Mouse (Mus musculus) liver, embryonic 14.5 days (tissue): ENCODE measurements around the gene Il6st. TPM values are rescaled to one million over a fixed set of nuclear protein-coding genes. Genes with fewer than 3 reads are reported as not detected.
"Not testable (repeated sequence)": the region's sequence is repeated elsewhere in the genome, so short reads cannot be mapped to it uniquely, and the experiment has no call there.

Experiments
- ATAC-seq: fragments of 200-750 bp; cut with Nextera tagmentation; 2 replicates; pipeline ENCODE4 v1.8.0; 2017; ENCODE audit warnings: moderate number of reproducible peaks, mild to moderate bottlenecking, moderate library complexity; ENCODE audit not compliant: insufficient read depth
- DNase-seq, 3 experiments: peaks; one replicate each; pipeline ENCODE4 v3.0.0-alpha.2; 2012 to 2013; ENCODE audit warnings: low read depth in 3 of 3, low spot score in 3 of 3
- H3K27ac ChIP-seq: fragments of 300-500 bp; sonication (generic); 2 replicates; pipeline ENCODE4 v1.5.1; 2014; ENCODE audit warnings: moderate library complexity, mild to moderate bottlenecking, control low read depth, inconsistent platforms
- H3K27me3 ChIP-seq: fragments of 300-500 bp; sonication (generic); 2 replicates; pipeline ENCODE4 v1.6.1; 2014; ENCODE audit warnings: mild to moderate bottlenecking, low read length, moderate library complexity; ENCODE audit not compliant: control insufficient read depth, insufficient read depth
- H3K36me3 ChIP-seq: fragments of 300-500 bp; sonication (generic); replicated peaks from 2 replicates; pipeline ENCODE4 v1.6.1; 2014; ENCODE audit warnings: low read depth; ENCODE audit not compliant: control insufficient read depth, insufficient read depth
- H3K4me1 ChIP-seq, 2 experiments: fragments of 200-500 bp in 1 of 2; fragments of 300-500 bp in 1 of 2; sonication (generic) in 1 of 2; replicated peaks; 2 replicates each; pipeline ENCODE4 v1.6.1; 2012 to 2014; ENCODE audit warnings: antibody characterized with exemption in 1 of 2, inconsistent platforms in 1 of 2, low read length in 1 of 2; ENCODE audit not compliant: control insufficient read depth in 2 of 2, insufficient read depth in 2 of 2
- H3K4me2 ChIP-seq: fragments of 300-500 bp; sonication (generic); 2 replicates; pipeline ENCODE4 v1.6.1; 2014; ENCODE audit warnings: low read depth, mild to moderate bottlenecking, control low read depth, moderate library complexity
- H3K4me3 ChIP-seq, 2 experiments: fragments of 200-500 bp in 1 of 2; fragments of 300-500 bp in 1 of 2; sonication (generic) in 1 of 2; 2 replicates each; pipeline ENCODE4 v1.5.1; 2012 to 2014; ENCODE audit warnings: low read depth in 2 of 2, low read length in 2 of 2, mild to moderate bottlenecking in 2 of 2, control low read depth in 1 of 2, inconsistent platforms in 1 of 2, moderate library complexity in 1 of 2; ENCODE audit not compliant: insufficient read depth in 1 of 2
- H3K9ac ChIP-seq: fragments of 300-500 bp; sonication (generic); replicated peaks from 2 replicates; pipeline ENCODE4 v1.6.1; 2014; ENCODE audit warnings: mild to moderate bottlenecking, control low read depth, moderate library complexity
- H3K9me3 ChIP-seq: fragments of 300-500 bp; sonication (generic); 2 replicates; pipeline ENCODE4 v1.6.1; 2016; ENCODE audit warnings: low read length, mixed read lengths; ENCODE audit not compliant: control insufficient read depth
- CTCF ChIP-seq: IDR thresholded peaks from 2 replicates; pipeline ENCODE4 v1.5.1; 2016; ENCODE audit warnings: antibody characterized with exemption, low read depth, control low read depth
- EP300 ChIP-seq: IDR thresholded peaks from 2 replicates; pipeline ENCODE4 v1.6.1; 2016; ENCODE audit warnings: antibody characterized with exemption, low read depth
- WGBS: fragments of 180-500 bp; shearing (Covaris S2); extraction: QIAGEN DNeasy Blood & Tissue Kit; methylation state at CpG from one replicate; pipeline ENCODE4 v1.1.7; 2014; ENCODE audit not compliant: insufficient replicate concordance; 5-methylcytosine and 5-hydroxymethylcytosine counted together
- polyA plus RNA-seq, 2 experiments: library from polyadenylated mRNA; depleted of rRNA in 1 of 2; stranded (reverse) in 1 of 2; unstranded in 1 of 2; fragments of >200 nt; fragmentation: Nextera tagmentation in 1 of 2; extraction: Ambion mirVana in 1 of 2; gene quantifications; 2 replicates each; pipeline versions ENCODE4 v1.2.1 to v1.2.3; 2012 to 2014

Gene Il6st
- polyA plus RNA-seq, 2 experiments: 2.4 to 3.7 TPM

GRCm38 (mm10) chr13:112426265-112427135 lies 37.4 kb upstream of the Il6st start:
- peaks cover 0 to 2% of the 10 kb centered on the region in 2 experiments; a peak in 2 of 4 replicates for H3K4me1 ChIP-seq
- H3K4me3 ChIP-seq: no peak overlapping the region
- ATAC-seq (no peak), DNase-seq (no peak)
- no peak overlapping the region for H3K9ac ChIP-seq
- H3K27ac ChIP-seq: no peak overlapping the region
- no peaks in the 10 kb centered on the region for H3K36me3 ChIP-seq
- H3K9me3 ChIP-seq: no peaks in the 10 kb centered on the region
- H3K4me2 ChIP-seq: no peak overlapping the region
- TF ChIP-seq CTCF (no peak), EP300 (no peak)
- H3K27me3 ChIP-seq: no peaks in the 10 kb centered on the region
- WGBS: 28% methylated on average over 13 of the region's 13 CpGs

- not testable (repeated sequence) for H3K4me2 ChIP-seq, H3K9me3 ChIP-seq, H3K9ac ChIP-seq, H3K27me3 ChIP-seq, DNase-seq, ATAC-seq, H3K27ac ChIP-seq, H3K36me3 ChIP-seq, H3K4me1 ChIP-seq, H3K4me3 ChIP-seq
- 68% methylated on average over 4 of the region's 4 CpGs for WGBS
These were observed 36.8 kb upstream of the Il6st start for GRCm38 (mm10) chr13:112427136-112427470.

GRCm38 (mm10) chr13:112427521-112427920 lies 36.3 kb upstream of the Il6st start:
- no peak overlapping the region for H3K27ac ChIP-seq
- no peaks in the 10 kb centered on the region for H3K36me3 ChIP-seq
- H3K4me1 ChIP-seq: peaks cover 0 to 2% of the 10 kb centered on the region in 2 experiments; a peak in 2 of 4 replicates
- no peak for ATAC-seq
- no peaks in the 10 kb centered on the region for H3K27me3 ChIP-seq
- no peak overlapping the region for H3K9ac ChIP-seq
- no peak overlapping the region for H3K4me3 ChIP-seq
- 66% methylated on average over 15 of the region's 15 CpGs for WGBS
- DNase-seq: no peak
- H3K9me3 ChIP-seq: no peaks in the 10 kb centered on the region
- H3K4me2 ChIP-seq: no peak overlapping the region
- TF ChIP-seq EP300: no peak
- TF ChIP-seq CTCF: no peak

DNA sequence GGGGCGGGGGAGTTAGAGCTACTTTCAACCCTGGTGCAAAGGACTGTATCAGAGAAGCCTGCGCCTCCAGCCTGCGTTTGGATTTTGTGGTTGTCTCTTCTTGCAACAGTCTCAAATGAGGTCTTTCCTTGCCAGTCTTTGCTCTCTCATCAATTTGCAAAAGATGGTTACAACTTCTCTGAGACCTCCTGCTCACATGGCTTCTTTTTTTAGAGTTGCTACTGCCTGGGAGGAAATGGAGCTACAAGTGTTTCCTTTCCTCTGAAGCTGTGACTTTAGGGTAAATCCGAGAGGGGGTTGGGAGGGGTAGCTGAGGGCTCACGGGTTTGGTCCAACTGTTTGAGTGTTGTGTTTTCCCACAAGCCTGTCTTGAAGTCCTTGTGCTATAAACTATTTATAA lies 30.6 kb upstream of the Il6st start:
- H3K27me3 ChIP-seq: no peaks in the 10 kb centered on the region
- no peak overlapping the region for H3K9ac ChIP-seq
- no peak for ATAC-seq
- DNase-seq: no peak
- 0 out of 4 replicates have a peak, but pooled peaks cover 0 to 2% of the 10 kb centered on the region in 2 experiments for H3K4me1 ChIP-seq
- no peak overlapping the region for H3K4me3 ChIP-seq
- H3K9me3 ChIP-seq: no peaks in the 10 kb centered on the region
- WGBS: 16% methylated on average over 5 of the region's 5 CpGs
- TF ChIP-seq EP300: no peak
- TF ChIP-seq CTCF: no peak
- H3K36me3 ChIP-seq: no peaks in the 10 kb centered on the region
- no peak overlapping the region for H3K4me2 ChIP-seq
- H3K27ac ChIP-seq: no peak overlapping the region

DNA sequence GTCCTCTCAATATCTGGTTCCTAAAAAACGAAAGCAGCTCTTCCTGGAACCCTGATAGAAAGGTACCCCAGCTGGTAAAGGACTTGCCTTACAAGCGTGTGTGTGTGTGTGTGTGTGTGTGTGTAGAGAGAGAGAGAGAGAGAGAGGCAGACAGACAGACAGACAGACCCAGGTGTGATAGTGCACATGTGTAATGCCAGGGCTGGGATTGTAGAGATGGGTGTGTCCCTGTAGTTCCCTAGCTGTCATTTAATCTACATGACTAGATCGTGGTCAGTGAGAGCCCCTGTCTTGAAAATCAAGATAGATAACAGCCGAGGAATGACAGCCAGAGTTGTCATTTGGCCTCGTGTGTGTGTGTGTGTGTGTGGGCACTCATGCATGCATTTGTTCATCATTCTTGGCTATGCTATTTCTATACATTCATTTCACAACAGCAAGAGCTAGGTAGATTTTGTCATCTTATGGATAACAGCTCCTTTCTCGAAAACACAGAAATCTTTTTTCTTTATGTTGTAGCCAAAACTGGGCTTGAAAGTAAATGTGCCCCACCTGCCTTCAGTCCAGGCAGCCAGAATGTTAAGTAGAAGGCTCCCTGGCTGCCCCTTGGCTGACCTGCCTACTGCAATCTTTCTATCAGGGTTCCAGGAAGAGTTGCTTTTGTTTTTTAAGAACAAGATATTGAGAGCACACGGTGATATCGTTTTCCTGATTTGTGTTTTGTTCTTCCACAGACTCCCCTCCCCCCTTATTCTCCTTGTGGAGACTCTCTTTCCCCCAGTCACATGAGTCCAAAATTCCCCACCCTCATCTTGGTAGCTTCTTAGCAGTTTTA lies 28.4 kb upstream of the Il6st start:
- ATAC-seq (no peak), DNase-seq (no peak)
- no peaks in the 10 kb centered on the region for H3K36me3 ChIP-seq
- no peak for TF ChIP-seq EP300
- no peak for TF ChIP-seq CTCF
- H3K4me3 ChIP-seq: no peak overlapping the region
- WGBS: 28% methylated on average over 8 of the region's 8 CpGs
- no peak overlapping the region for H3K27ac ChIP-seq
- no peak overlapping the region for H3K9ac ChIP-seq
- peaks cover 0 to 5% of the 10 kb centered on the region in 2 experiments; a peak in 2 of 4 replicates for H3K4me1 ChIP-seq
- H3K27me3 ChIP-seq: no peaks in the 10 kb centered on the region
- H3K4me2 ChIP-seq: no peak overlapping the region
- no peaks in the 10 kb centered on the region for H3K9me3 ChIP-seq
